Mouse (Mus musculus) T-cell, adult 2 months (primary cell): Measurements from ENCODE around the gene Dppa5a.
"Not testable (repeated sequence)": the region's sequence is repeated elsewhere in the genome, so short reads cannot be mapped to it uniquely, and the experiment has no call there.

ENCODE experiments used
- DNase-seq: peaks from one replicate; pipeline ENCODE4 v3.0.0; 2022; ENCODE audit warnings: low spot score

Gene Dppa5a

GRCm38 (mm10) chr9:78367959-78368358 lies at the start of gene Dppa5a:
Dppa5a (minus strand) TSS chr9:78368177.
- not testable (repeated sequence) for DNase-seq

GRCm38 (mm10) chr9:78401596-78401995 lies 33.6 kb upstream of the Dppa5a start:
- DNase-seq: no peak

DNA sequence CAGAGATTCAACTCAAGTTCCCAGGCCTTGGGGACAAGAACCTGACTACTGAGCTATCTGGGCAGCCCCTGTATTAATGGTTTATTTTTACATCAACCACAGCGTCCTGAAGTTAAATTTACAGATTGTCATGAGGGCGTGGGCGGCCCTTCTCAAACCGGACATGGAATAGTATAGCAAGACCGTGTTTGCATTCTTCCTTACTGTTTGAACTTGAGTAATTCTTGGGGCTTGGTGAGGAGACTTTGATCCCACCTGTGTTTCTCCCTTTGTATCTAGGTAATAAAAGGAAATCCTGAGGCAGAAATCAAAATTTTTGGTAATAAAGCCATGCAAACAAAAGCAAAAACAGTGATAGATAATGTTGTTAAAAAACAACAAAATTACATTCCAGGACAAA lies 32.6 kb upstream of the Dppa5a start:
- no peak for DNase-seq

DNA sequence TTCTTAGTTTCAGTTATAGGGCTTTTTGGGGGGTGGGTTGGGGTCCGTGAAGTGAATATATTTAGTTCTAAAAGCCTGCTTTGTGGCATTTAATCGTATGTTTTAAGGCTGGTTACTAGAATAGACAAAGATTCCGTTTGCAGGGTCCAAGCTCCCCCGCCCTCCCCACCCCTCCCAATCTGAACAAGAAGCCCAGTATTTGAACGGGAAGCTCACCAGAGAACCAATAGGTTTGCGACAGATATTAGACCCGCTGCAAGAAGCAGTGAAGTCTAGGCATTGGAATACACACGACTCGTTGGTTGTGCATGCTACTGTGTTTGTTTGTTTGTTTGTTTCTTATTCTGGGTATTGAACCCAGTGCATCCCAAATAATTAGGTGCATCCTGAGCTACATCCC lies 28.5 kb upstream of the Dppa5a start:
- DNase-seq: no peak

DNA sequence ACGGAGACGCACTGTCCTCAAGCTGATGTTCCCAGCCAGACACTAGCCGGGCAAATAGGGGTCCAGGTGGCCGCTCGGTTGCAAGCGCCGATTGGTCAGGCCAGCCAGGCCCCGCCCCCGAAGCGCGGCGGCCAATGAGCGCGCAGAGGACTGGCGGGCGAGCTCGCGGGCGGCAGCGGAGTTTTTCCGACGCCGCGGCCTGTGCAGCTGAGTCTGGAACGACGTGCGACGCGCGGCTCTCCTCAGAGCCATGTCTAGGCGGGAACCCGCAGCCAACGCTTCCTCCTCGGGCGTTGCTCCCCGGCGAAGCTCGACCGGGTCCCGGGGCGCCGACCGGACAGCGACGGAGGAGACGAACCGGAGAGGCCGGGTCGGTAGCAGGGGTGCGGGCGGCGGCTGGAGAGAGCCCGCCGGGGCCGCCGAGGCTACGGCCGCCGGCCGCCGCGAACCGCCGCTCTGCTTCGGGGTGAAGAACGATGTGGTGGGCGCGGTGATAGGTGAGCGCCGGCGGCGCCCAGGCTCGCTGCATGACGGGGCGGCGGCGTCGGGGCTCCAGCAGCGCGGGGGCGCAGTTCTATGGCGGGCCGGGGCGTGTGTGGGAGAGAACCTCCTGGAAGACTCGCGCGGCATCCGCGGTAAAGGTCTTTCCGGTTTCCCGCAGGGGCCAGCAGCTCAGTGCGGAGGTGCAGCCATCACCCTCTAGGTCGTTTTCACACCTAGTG lies 27.8 kb upstream of the Dppa5a start, which contains the start of gene Ddx43:
Gene Ddx43, plus strand, starts transcription at position 148 of the 722 bp plus-strand sequence.
- peak; percentile 36 for DNase-seq

DNA sequence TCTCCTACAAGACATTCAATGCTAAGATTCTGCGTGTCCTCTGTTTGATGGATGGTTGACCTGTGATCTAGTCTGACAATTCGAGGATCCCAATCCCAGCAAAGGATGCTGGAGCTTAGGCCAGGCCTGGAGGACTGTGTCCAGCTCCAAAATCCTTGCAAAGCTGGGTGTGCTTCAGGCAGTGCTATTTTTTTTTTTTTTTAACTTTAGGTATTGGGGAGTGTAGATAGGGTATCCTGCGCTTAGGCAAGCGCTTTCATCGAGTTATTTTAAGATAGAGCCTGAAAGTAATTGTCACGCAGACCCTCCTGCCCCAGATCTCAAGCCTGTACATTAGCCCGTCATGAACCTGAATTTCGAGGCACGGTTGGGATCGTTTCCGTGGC lies 27.3 kb upstream of the Dppa5a start:
- DNase-seq: no peak

- DNase-seq: no peak
Observed at GRCm38 (mm10) chr9:78394602-78395001, 26.6 kb upstream of the Dppa5a start.

- no peak for DNase-seq
Observed at GRCm38 (mm10) chr9:78393741-78394140, 25.8 kb upstream of the Dppa5a start.

DNA sequence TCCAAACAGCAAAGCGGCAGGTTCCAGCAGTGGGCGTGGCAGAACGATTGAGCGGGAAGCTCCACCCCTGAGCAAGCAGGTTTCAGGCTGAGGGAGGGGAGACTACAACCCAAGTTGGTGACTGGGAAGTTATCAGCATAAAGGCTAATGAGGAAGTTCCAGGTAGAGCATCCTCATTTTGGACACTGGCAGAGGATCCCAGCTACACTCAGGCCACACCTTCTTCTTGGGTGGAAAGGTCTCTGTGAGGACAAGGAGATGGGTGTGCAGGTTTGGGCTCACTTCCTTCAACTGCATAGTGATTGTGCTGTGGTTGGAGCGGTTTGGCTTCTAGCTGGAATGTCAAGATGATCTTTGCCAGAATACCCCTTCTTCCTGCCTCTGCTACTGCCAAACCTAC lies 22.0 kb upstream of the Dppa5a start:
- DNase-seq: no peak

DNA sequence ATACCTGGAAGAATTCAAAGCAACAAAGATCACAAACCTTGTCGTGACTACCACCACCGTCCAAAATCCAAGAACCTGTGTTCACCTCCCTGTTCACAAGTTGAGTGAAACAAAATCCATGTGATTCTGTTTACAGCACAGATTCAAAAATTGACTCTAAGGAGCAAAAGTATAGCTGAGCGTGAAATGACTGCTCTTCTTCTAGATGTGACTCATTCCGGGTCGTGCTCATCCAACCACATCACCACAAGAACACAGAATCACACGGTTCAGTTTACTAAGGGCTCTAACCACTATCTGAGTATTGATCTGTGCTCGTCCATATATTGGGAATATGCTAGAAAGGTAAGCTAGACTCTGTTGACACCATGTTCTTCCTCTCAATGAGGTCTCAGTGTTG lies 19.0 kb upstream of the Dppa5a start:
- no peak for DNase-seq

DNA sequence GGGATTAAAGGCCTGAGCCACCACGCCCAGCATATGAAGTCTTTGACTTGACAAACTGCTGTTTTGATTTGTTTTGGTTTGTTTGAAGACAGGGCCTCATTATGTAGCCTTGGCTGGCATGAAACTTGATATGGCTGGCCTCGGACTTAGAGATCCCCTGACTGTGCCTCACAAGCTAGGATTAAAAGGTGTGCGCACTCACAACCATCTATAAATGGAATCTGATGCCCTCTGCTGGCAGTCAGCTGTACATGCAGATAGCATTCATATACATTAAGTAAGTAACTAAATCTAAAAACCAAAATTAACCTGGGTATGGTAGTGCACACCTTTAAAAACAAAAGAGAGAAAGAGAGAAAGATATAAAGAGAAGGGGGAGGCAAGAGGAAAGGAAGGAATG lies 17.9 kb upstream of the Dppa5a start:
- no peak for DNase-seq

GRCm38 (mm10) chr9:78378113-78378785 lies 10.3 kb upstream of the Dppa5a start, which contains the start of gene Ooep:
Ooep (minus strand) TSS chr9:78378725.
- no peak for DNase-seq

DNA sequence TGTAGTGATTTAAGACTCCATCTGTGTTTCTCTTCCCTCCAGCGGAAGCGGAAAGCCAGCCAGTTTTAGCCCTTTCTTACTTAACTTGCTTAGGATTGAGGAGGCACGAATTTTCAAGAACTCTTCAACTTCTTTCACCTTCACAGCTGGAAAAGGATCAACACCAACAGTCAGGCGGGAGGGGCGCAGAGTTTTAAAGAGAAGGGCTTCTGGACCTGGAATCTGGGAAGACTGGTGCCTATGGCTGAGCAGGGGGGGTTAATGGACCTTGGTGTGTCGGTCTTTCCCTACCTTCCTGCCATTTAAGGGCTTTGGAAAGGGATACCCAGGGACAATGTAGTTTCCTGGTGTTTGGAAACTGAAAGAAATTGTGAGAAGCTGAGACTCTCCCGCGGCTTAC lies 9.6 kb upstream of the Dppa5a start:
- no peak for DNase-seq

- no peak for DNase-seq
Observed at GRCm38 (mm10) chr9:78375486-78375885, 7.5 kb upstream of the Dppa5a start.

- DNase-seq: no peak
Observed at GRCm38 (mm10) chr9:78374885-78375389, 7.0 kb upstream of the Dppa5a start.

- DNase-seq: no peak
Observed at GRCm38 (mm10) chr9:78374397-78374796, 6.4 kb upstream of the Dppa5a start.

DNA sequence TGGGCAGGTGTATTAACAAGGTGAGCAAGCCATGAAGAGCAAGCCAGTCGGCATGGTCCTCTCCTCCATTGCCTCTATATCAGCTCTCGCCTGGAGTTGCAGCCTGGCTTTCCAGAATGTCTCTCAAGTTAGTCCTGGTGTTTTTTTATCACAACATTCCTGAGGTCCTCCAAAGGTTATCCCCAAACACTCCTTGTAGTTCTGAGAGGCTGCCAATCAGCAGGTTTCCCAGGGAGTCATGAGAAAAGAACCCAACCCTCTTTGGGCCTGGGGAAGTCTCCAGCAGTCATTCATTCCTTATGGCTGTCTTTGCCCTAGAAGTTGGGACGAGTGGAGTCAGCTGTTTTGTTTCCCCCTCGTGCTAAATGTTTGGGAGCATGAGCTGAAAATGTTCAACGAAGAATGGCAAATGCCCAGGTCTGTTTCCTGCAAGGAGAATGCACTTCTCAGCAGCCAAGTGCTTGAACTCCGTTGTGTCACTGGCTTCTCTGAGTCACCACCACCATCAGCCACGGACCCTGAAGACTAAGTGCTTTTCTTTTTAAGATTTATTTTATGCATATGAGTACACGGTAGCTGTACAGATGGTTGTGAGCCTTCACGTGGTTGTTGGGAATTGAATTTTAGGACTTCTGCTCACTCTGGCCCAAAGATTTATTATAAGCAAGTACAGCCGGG lies 5.0 kb upstream of the Dppa5a start:
- no peak for DNase-seq

DNA sequence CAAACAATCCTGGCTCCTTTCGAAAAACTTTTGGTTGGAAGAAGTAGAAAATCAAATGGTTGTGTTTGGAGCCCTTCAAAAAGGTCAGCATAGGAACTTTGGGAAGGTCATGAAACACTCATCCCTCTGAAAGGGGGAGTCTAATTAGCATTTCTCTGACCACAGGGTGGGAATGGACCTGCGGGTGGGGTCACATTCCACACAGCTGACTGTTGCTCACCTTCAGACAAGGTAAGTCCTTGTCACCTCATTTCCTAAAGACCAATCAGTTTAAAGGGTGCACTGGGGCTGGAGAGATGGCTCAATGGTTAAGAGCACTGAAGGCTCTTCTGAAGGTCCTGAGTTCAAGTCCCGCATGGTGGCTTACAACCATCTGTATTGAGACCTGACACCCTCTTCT lies 3.5 kb upstream of the Dppa5a start:
- DNase-seq: no peak

- no peak for DNase-seq
Observed at GRCm38 (mm10) chr9:78369786-78370185, 1.8 kb upstream of the Dppa5a start.

DNA sequence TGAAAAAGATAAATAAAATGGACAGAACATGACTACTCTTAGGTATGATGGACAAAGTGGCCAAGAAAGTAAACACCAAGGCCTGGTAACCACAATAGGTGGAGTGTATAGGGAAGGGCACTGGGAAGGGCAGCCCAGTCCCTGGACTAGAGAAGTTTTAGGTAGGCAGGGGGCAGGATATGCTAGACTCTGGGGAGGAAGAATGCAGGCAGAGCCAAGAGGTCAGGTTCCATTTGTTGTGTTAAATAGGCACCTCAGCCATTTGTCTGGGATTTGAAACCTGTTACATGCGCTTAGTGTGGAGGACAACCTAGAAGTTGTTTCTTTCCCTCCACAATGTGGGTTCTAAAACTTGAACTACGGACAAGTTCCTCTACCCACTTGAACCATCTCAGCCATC lies 1.4 kb upstream of the Dppa5a start:
- DNase-seq: no peak

- DNase-seq: no peak
Observed at GRCm38 (mm10) chr9:78368671-78369293, 805 bp upstream of the Dppa5a start.

- no peak for DNase-seq
Observed at GRCm38 (mm10) chr9:78365850-78366544, 2.0 kb downstream of the Dppa5a start.
